Mouse (Mus musculus) limb, embryonic 10.5 days (tissue): ENCODE measurements at regions not wholly inside any gene's neighbourhood (a gene's known extent, or its start where the extent isn't known, plus 50 kb on each side); places are given as distances from the start of the nearest gene placed in this dataset.
A peak's percentile ranks its signal among the peaks of the same experiment; 100 is the strongest.

Experiments
- DNase-seq: peaks from one replicate; pipeline ENCODE4 v3.0.0-alpha.2; 2017; ENCODE audit warnings: low spot score
- H3K27ac ChIP-seq: fragments of 300-500 bp; sonication (generic); 2 replicates; pipeline ENCODE4 v1.5.1; 2016; ENCODE audit warnings: mild to moderate bottlenecking
- H3K27me3 ChIP-seq: fragments of 300-500 bp; sonication (generic); 2 replicates; pipeline ENCODE4 v1.6.1; 2016; ENCODE audit warnings: low read depth, mild to moderate bottlenecking; ENCODE audit not compliant: poor library complexity, severe bottlenecking
- H3K36me3 ChIP-seq: fragments of 300-500 bp; sonication (generic); 2 replicates; pipeline ENCODE4 v1.6.1; 2016; ENCODE audit warnings: mild to moderate bottlenecking, moderate library complexity
- H3K4me1 ChIP-seq: fragments of 300-500 bp; sonication (generic); 2 replicates; pipeline ENCODE4 v1.6.1; 2016
- H3K4me3 ChIP-seq: fragments of 300-500 bp; sonication (generic); 2 replicates; pipeline ENCODE4 v1.5.1; 2016; ENCODE audit warnings: mild to moderate bottlenecking, moderate library complexity
- H3K9me3 ChIP-seq: fragments of 300-500 bp; sonication (generic); replicated peaks from 2 replicates; pipeline ENCODE4 v1.6.1; 2016; ENCODE audit warnings: mild to moderate bottlenecking
- WGBS: fragments of 180-500 bp; shearing (Covaris S2); methylation state at CpG from one replicate; pipeline ENCODE4 v1.1.7; 2016; 5-methylcytosine and 5-hydroxymethylcytosine counted together

DNA sequence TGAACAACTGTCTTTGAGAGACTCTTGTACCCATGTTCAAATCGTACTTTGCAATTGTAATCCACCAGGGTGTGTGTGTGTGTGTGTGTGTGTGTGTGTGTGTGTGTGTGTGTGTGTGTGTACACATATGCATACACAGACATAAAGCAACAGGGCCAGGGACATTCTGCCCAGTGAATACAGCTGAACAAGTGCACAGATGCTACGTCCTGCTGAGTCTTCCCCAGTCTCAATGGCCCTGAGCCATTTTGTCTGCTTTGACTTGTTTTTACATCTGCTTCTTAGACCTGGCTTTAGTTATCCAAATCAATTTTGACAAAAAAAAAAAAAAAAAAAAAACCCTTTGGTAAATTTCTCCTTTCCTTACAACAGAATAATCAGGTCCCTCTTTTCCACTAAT is 103.3 kb downstream of the Rnd3 start:
- no peaks in the 10 kb centered on the region for H3K9me3 ChIP-seq
- no peak overlapping the region for H3K27ac ChIP-seq
- WGBS, result 83% methylated on average over 2 of the region's 2 CpGs
- no peaks in the 10 kb centered on the region; the same call in 1 of the 2 replicates for H3K4me1 ChIP-seq
- no peak for DNase-seq
- H3K4me3 ChIP-seq, result no peak overlapping the region
- no peaks in the 10 kb centered on the region for H3K36me3 ChIP-seq
- no peaks in the 10 kb centered on the region for H3K27me3 ChIP-seq

DNA sequence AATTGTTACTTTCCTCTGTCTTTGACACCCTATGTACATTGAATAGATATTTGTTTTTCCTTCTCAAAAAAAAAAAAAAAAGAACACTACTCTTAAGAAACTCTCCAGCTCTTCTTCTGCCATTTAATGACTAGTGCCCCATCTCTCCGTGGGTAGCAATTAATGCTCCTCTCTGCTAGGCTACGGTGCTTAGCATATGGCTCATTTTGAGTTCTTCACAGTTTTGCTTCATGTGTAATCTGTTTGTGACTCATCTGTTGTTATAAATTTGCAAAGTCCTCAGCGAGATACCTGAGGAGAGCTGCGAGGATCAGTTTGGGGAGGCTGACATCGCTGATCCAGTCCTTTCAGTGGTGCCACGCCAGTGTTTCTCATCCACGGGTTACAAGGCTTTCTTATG is 107.8 kb downstream of the Rnd3 start:
- no peaks in the 10 kb centered on the region for H3K36me3 ChIP-seq
- H3K9me3 ChIP-seq, result no peaks in the 10 kb centered on the region
- H3K27me3 ChIP-seq, result no peaks in the 10 kb centered on the region
- WGBS, result 51% methylated on average over 7 of the region's 7 CpGs
- DNase-seq, result no peak
- H3K4me3 ChIP-seq, result no peak overlapping the region
- H3K4me1 ChIP-seq, result no peaks in the 10 kb centered on the region
- H3K27ac ChIP-seq, result no peak overlapping the region

DNA sequence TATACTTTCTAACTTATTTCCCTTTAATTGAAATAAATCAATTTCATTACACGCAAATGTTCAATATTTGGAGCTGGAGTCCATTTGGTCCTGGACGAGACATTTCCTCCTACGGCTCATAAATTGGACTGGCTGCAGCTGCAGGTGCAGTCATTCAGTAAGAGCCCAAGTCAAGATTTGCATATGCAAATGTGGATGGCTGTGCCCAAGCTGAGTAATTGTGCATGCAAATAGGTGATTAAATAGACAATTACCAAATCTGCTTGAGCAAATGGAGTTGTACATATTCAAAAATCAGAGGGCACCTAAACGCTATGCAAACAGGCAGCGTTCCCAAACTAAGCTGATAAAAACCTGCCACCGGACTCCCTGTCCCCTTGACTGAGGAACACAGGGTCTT is 110.2 kb downstream of the Rnd3 start:
- no peak for DNase-seq
- Histone ChIP-seq H3K36me3 (no peaks in the 10 kb centered on the region), H3K4me1 (no peaks in the 10 kb centered on the region), H3K4me3 (no peak overlapping the region), H3K27ac (no peak overlapping the region), H3K27me3 (no peaks in the 10 kb centered on the region), H3K9me3 (no peaks in the 10 kb centered on the region)
- WGBS, result 84% methylated on average over 6 of the region's 6 CpGs

DNA sequence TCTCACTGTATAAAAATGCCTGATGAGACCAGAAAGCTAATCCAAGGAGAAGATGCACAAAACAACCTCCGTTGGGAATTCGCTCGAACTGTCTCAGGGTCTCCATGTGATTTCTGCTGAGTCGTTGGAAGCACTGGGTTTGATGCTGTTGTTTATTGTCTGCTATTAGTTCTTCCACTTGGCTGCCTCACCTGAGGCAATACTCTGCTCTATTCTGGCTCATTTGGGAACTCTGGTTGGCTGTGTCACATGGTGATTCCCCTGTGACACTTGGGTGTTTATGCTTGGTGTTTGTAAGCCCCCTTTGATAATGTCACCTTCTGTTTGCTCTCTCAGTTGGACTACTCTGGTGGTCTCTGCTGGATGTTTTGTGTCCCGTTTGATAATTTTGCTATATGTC is 111.9 kb downstream of the Rnd3 start:
- H3K27ac ChIP-seq, result no peak overlapping the region
- no peaks in the 10 kb centered on the region for H3K36me3 ChIP-seq
- H3K27me3 ChIP-seq, result no peaks in the 10 kb centered on the region
- no peak overlapping the region for H3K4me3 ChIP-seq
- H3K4me1 ChIP-seq, result peaks cover 5% of the 10 kb centered on the region; the same call in 1 of the 2 replicates
- WGBS, result 84% methylated on average over 5 of the region's 5 CpGs
- DNase-seq, result no peak
- no peaks in the 10 kb centered on the region for H3K9me3 ChIP-seq

DNA sequence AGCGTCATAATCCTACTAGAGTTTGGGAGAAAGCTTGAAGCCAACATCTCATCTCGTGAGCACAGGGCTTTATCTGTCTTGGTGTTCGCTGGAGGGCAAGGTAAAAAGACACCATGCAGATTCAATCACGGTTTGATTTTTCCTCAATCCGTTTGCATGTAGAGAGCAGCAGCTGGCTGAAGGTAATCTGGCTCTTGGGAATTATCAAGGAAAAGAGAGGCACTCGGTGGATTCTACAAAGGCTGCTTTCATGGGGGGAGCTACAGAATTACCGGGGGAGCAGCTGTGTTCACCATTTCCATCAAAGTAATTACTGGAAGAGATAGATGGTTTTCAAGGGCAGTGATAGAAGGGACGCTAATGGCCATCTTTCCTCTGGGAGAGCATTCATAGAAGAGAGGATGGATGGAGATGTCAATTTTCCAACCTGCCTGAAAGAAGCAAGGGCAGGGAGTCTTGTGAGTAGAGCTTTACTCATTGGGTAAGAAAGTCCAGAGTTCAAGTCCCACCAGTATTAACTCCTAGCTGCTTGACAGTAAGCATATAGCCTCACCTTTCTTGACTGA is 112.6 kb downstream of the Rnd3 start:
- Histone ChIP-seq H3K27ac (no peak overlapping the region), H3K9me3 (no peaks in the 10 kb centered on the region), H3K36me3 (no peaks in the 10 kb centered on the region), H3K27me3 (no peaks in the 10 kb centered on the region), H3K4me1 (peaks cover 5% of the 10 kb centered on the region; the same call in 1 of the 2 replicates), H3K4me3 (no peak overlapping the region)
- DNase-seq, result no peak
- 83% methylated on average over 8 of the region's 8 CpGs for WGBS

DNA sequence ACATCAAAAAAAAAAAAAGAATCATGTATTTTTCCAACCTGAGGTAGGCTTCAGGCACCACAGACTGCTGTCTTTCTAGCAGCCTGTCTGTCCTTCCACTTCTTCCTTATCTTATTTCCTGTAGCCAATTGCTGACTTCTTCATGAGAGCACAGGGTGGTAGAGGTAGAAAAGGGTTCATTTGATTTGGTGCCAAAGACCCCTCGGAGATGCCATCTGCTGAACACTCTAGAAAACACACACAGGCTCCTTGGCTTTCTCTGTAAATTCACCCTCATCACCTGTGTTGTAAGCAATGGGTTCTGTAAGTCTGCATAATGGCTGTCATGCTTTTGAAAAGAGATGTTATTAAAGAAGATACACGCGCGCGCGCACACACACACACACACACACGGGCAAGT is 115.0 kb downstream of the Rnd3 start:
- no peak for DNase-seq
- Histone ChIP-seq H3K27me3 (no peaks in the 10 kb centered on the region), H3K9me3 (no peaks in the 10 kb centered on the region), H3K27ac (no peak overlapping the region), H3K36me3 (no peaks in the 10 kb centered on the region), H3K4me1 (peaks cover 5% of the 10 kb centered on the region; the same call in 1 of the 2 replicates), H3K4me3 (no peak overlapping the region)
- WGBS, result 94% methylated on average over 7 of the region's 7 CpGs

DNA sequence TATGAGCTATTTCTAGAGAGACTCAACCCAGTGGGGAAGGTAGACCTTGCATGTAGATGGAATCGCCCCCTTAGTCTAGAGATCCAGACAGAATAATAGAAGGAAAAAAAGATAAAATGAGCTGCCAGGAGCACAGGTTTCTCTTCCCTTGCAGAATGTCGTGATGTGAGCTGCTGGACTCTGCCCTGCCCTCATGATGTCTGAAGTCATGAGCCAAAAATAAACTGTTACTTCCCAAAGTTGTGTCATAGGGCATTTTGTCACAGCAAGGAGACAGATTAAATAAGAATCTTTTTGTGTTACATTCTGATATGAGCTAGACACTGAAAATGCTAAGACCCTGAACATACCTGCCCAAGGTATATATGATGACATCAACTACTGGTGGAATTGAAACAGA is 126.4 kb downstream of the Rnd3 start:
- H3K4me3 ChIP-seq, result no peak overlapping the region
- H3K27me3 ChIP-seq, result no peaks in the 10 kb centered on the region
- no peaks in the 10 kb centered on the region for H3K9me3 ChIP-seq
- no peak for DNase-seq
- peaks cover 3% of the 10 kb centered on the region for H3K4me1 ChIP-seq
- WGBS, result 84% methylated on average over 2 of the region's 2 CpGs
- H3K27ac ChIP-seq, result no peak overlapping the region
- H3K36me3 ChIP-seq, result no peaks in the 10 kb centered on the region

DNA sequence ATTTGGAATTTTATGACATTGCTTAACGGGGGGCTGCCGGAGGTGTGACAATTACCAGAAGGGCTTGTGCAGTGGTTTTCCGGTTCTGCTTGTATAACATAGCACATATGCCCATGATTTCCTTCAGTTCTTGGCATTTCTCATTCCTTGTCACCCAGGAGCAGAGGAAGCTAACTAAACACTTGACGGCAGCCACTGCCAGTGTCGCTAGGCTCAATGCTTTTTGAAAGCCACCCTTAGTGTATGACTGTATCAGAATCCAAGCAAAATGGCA is 132.8 kb downstream of the Rnd3 start:
- H3K4me3 ChIP-seq, result no peak overlapping the region
- peak overlapping the region; percentile 32; the same call in 1 of the 2 replicates for H3K27ac ChIP-seq
- WGBS, result 25% methylated on average over 5 of the region's 5 CpGs
- H3K36me3 ChIP-seq, result no peaks in the 10 kb centered on the region
- no peaks in the 10 kb centered on the region for H3K27me3 ChIP-seq
- peaks cover 23% of the 10 kb centered on the region for H3K4me1 ChIP-seq
- no peak for DNase-seq
- H3K9me3 ChIP-seq, result no peaks in the 10 kb centered on the region

DNA sequence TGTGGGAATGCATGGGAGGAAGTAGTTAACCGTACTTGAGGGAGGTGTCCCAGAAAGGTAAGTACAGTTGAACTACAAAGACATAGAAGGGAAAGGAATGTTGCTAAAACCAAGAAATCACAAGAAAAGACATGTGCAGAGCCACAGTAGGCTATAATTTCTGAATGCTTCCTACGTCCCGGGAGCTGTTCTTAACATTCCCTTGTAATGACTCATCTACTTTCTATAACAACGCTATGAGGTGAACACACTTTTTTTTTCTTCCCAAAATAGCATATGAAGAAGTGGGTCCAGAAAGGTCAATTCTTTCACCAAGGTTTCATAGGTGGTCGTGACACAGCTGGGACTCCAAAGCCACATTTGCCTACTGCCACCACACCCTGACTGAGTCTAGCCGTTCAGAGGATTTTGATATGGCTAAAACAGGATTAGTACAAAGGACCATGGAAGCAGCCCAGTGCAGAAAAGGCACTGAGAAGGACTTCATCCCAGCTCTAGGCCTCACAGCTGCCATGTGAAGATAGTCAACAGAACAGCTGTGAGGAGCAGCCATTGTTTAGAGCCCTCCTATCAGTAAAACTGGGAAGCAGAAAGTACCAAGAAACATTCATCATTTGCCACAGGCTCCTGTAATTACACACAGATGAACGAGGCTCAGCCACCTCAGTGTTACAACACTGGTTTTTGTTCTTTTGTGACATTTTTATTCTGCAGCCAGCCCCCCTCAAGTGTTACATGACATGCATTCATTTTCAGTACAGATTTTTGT is 133.4 kb downstream of the Rnd3 start:
- H3K36me3 ChIP-seq, result no peaks in the 10 kb centered on the region
- WGBS, result 59% methylated on average over 7 of the region's 7 CpGs
- DNase-seq, result peak; percentile 49
- H3K9me3 ChIP-seq, result no peaks in the 10 kb centered on the region
- H3K4me1 ChIP-seq, result peaks cover 23% of the 10 kb centered on the region
- peak overlapping the region; percentile 32; the same call in 1 of the 2 replicates for H3K27ac ChIP-seq
- no peaks in the 10 kb centered on the region for H3K27me3 ChIP-seq
- no peak overlapping the region for H3K4me3 ChIP-seq

DNA sequence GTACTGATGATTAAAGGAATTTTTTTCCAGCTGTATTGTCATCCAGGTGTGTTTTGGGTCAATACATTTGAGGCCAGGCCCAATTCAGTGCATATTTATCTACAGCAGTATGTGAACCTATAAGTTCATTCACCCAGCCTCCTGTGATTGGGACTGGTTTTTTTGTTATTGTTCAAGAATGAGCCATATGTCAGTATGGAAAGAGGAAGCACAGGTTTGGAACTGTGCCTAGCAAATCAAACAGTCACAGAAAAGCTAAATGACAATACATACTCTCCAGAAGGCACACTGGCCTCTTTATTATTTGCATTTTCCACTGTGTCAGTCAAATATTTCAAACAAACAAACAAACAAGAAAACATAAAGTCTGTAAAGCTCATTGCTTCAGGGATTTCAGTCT is 134.7 kb downstream of the Rnd3 start:
- peaks cover 23% of the 10 kb centered on the region for H3K4me1 ChIP-seq
- H3K27me3 ChIP-seq, result no peaks in the 10 kb centered on the region
- H3K27ac ChIP-seq, result no peak overlapping the region
- H3K36me3 ChIP-seq, result no peaks in the 10 kb centered on the region
- DNase-seq, result no peak
- no peaks in the 10 kb centered on the region for H3K9me3 ChIP-seq
- H3K4me3 ChIP-seq, result no peak overlapping the region

DNA sequence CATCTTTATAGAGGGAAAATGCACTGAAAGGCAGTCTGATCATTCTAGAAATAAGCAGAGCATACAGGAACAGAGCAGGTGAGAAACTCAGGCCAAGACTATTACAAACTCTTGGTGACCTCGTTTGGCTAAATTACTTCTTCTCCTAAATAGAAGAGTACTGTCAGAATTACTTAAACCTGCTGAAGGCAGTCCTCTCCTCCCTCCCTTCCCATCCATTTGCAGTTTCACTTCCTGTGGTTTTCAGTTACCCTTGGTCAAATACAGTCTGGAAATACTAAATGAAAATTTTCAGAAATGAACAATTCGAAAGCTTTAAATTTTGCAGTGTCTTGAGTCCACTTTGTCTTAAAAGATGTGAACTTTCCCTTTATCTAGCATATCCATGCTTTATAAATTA is 135.8 kb downstream of the Rnd3 start:
- H3K27ac ChIP-seq, result no peak overlapping the region
- H3K4me3 ChIP-seq, result no peak overlapping the region
- 64% methylated on average over 2 of the region's 2 CpGs for WGBS
- H3K36me3 ChIP-seq, result no peaks in the 10 kb centered on the region
- H3K4me1 ChIP-seq, result peaks cover 23% of the 10 kb centered on the region
- H3K27me3 ChIP-seq, result no peaks in the 10 kb centered on the region
- H3K9me3 ChIP-seq, result no peaks in the 10 kb centered on the region
- no peak for DNase-seq

DNA sequence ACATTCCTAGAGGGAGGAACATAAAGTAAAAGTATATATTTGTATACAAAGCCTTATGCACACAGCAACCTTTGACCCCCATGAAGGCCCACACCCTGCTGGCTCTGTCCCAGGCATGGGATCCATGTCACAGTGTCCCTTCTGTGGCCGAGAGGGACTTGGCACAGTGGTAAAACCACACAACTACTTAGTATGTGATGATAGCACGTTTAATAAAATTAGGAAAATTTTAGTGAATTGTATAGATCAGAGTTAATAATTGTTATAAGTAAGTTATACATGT is 140.7 kb downstream of the Rnd3 start:
- DNase-seq, result no peak
- 82% methylated on average over 2 of the region's 2 CpGs for WGBS
- no peak overlapping the region for H3K27ac ChIP-seq
- no peaks in the 10 kb centered on the region for H3K36me3 ChIP-seq
- H3K4me3 ChIP-seq, result no peak overlapping the region
- no peaks in the 10 kb centered on the region for H3K4me1 ChIP-seq
- no peaks in the 10 kb centered on the region for H3K27me3 ChIP-seq
- no peaks in the 10 kb centered on the region for H3K9me3 ChIP-seq

DNA sequence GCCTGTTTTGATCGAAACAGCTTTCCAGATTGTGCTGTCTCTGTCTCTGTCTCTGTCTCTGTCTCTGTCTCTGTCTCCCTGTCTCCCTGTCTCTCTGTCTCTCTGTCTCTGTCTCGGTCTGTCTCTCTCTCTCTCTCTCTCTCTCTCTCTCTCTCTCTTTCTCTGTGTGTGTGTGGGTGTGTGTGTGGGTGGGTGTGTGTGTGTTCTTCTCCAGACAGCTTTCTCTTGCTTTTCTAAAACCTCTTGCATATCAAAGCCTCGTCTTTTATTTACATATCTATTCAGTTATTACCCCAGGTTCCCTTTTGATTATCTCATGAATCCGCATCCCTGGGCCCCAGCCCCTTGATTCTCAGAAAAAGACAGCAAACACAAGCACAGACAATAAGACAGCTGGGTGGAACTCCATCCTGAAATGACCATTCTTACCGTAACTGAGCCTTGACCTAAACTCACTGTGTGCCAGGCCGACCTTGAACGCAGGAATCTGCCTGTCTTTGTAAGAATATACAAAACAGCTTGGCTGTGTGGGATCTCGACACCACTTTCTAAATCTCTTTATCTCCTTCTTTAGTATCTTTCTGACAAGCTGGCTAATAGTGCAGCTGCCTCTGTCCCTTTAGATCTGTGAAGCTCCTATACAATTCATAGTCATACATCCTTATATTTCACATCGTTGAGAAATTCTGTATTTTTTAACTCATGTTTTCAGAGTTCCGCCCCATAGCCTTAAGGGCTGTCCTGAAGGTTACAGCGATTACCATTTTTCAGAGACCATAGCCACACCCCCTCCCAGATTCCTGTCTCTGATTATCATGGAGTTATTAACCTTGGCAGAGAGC is 141.3 kb downstream of the Rnd3 start:
- no peak overlapping the region for H3K27ac ChIP-seq
- H3K9me3 ChIP-seq, result no peaks in the 10 kb centered on the region
- no peaks in the 10 kb centered on the region for H3K4me1 ChIP-seq
- no peaks in the 10 kb centered on the region for H3K27me3 ChIP-seq
- no peaks in the 10 kb centered on the region for H3K36me3 ChIP-seq
- no peak overlapping the region for H3K4me3 ChIP-seq
- 81% methylated on average over 11 of the region's 11 CpGs for WGBS
- DNase-seq, result no peak
